Mouse (Mus musculus) cerebral cortex, adult 2 months (tissue): ENCODE measurements around the gene Cdc25b.

Experiments
- WGBS: fragments of 180-500 bp; shearing (Covaris S2); methylation state at CpG from one replicate; pipeline ENCODE4 v1.1.7; 2018; 5-methylcytosine and 5-hydroxymethylcytosine counted together

Cdc25b gene

GRCm38 (mm10) chr2:131223569-131223968 lies 36.8 kb downstream of the Cdc25b start:
- 84% methylated on average over 1 of the region's 1 CpGs for WGBS

- 69% methylated on average over 6 of the region's 6 CpGs for WGBS
Observed at GRCm38 (mm10) chr2:131225178-131225577, 38.4 kb downstream of the Cdc25b start.

- WGBS = 68% methylated on average over 2 of the region's 2 CpGs
Observed at GRCm38 (mm10) chr2:131226669-131227068, 39.9 kb downstream of the Cdc25b start.

DNA sequence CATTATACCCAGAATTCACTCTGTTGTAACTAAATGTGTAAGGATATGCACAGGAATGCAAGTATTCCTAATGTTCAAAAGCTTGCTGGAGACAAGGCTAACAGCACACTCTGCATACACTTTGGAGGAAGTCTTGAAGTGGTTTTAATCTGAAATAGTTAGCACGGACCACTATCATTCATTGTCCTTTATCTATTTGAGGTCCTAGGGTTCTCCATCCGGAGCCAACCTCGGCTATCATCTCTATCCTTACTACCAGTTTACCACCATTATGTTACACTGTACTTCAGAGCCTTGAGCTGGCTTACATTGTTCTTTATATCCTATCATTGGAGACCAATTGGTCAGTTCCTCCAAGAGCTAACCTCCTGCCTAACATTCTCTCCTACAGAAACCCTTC lies 40.5 kb downstream of the Cdc25b start:
- 94% methylated on average over 3 of the region's 3 CpGs for WGBS

GRCm38 (mm10) chr2:131232558-131232957 lies 45.8 kb downstream of the Cdc25b start:
- WGBS = 93% methylated on average over 2 of the region's 2 CpGs

DNA sequence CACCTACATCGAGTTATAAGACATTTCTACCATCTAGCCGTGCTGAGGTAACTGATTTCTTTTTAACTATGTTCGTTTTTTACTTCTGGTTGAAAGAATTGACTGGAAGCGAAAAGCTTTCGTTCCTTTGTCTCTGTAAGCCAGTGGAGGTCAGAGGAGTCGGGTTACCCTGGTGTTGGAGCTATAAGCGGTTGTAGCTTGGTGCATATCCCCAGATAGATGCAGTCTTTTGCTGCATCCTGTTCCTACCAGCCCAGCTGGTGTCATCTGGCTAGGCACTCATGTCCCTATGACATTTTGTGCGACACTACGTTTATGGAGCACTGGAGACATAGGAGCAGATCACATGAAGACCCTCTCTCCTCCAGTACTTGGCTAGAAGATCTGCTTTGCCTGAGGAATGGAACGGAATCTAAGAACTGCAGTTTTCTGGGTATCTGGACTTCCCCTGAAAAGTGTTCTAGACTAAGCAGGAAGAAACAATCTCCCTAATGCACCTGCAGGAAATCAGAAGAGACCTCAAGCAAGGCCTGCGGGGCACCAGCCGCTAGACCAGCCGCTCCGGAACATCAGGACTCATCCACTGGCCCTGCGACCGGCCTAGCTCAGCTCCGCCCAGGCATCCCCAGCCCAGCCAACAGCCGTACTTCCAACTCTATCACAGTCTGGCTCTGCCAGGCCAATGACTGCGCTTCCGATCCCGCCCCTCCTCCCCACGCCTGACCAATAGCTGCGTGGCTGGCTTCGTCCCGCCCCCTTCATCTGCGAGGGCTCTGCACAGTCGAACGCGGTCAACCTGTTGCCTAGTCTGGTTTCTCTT lies 46.8 kb downstream of the Cdc25b start, which contains the start of gene Mavs:
TSS of gene Mavs (plus strand) at position 757 of the 820 bp plus-strand sequence.
- WGBS = 15% methylated on average over 29 of the region's 29 CpGs

GRCm38 (mm10) chr2:131234127-131234650 lies 47.4 kb downstream of the Cdc25b start:
- WGBS = 15% methylated on average over 28 of the region's 28 CpGs

DNA sequence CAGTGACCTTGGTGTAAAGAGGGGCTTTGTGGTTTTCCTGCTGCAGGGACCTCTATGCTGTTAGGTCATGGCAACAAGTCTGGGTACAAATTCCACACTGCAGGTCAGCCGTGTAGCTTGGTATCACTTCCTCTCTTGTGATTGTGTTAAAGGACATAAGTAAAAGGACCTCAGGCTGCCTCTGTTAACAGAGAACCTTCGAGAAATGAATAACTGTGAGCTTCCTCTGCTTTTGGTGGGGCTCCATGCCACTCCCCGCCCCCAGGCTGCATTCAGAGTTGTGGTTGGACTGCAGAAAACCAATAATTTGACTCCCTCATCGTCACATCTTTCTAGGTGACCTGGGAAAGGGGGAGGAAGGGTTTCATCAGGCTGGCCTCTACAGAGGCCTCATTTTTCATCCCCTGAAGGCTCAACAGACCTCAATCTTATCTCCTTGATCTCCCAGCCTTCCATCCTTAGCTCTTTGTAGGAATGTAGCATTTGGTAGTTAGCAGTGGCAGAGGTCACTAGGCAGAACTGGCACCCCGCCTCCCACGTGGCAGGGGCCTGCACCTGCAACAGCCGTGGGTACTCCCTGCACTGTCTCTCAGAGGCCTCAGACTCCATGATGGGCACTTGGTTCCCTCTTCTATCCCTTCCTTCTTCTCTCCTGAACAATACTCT lies 48.4 kb downstream of the Cdc25b start:
- WGBS = 81% methylated on average over 7 of the region's 7 CpGs

GRCm38 (mm10) chr2:131242929-131243328 lies 56.2 kb downstream of the Cdc25b start:
- 90% methylated on average over 7 of the region's 7 CpGs for WGBS
